Mouse (Mus musculus): ENCODE data around the gene Sec16a.
"Not testable (repeated sequence)": the region's sequence is repeated elsewhere in the genome, so short reads cannot be mapped to it uniquely, and the experiment has no call there.

Gene Sec16a

DNA sequence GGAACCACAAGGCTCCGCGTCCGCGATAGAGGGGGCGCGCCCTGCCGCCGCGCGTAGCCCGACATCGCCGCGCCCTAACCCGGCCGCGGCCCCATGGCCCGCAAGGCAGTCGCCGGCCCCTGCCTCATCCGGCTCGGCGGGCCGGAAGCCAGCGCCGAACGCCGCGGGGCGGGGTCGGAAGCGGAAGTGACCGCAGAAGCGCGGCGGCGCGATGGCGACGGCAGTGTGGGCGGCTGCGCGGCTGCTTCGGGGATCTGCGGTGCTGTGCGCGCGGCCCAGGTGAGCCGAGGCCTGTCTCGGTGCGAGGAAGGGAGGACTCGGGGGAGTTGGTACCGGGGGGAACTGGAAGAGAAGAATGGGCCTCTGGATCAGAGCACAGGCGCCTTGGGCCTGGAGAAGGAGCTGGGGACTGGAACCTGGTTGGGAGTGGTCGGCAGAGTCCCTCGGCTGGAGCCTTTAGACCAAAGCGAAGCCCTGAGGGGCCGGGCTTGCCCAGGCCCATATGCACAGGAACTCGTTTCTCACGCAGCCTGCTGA, 55.8 kb downstream of the Sec16a start, which contains the start of the genes Entr1 and Pmpca:
Entr1 (minus strand) TSS at position 163 of the 537 bp plus-strand sequence.
Pmpca (plus strand) TSS at position 186 of the 537 bp plus-strand sequence.
- DNase-seq (ENCODE audit: low read depth, low spot score), result peak; percentile 69

DNA sequence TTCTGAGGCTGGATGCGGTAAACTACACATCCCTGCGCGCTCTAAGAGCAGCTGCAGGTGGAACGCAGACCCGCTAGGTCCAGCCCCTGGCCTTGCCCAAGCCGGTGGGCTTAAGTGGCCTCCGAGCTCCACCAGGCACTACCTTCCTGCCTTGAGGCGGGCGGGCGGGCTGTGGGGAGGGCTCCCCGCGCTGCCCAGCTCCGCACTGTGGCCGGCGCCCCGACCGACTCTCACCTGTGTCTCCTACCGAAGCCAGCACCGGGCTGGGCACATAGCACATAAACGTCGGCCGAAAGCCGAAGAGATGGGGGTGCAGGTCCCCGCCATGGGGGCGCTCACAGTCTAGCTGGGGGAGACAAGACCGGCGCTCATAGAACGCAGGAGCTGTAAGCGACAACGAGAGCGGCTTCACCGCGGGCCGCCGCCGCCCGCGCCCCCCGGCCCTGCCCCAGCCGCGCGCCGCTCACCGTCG, 56.3 kb downstream of the Sec16a start:
- no peak for DNase-seq (ENCODE audit: low read depth, low spot score)

DNA sequence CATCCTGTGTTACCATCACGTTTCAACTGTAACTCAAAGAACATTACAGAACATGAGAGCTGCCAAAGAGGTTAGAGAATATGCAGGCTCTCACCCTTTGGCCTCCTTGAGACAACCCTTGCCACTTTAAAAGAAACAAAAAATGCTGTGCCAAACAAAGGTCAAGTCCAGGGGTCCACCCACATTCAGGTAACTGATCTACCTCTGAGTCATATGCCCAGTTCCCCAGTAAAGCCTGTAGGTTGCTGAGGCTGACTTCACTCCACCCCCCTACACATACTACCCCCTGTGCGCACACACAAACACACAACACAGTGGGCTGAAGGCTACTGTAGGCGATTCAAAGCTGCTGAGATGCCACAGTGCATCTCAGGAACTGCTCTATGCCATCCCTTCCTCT, 57.3 kb downstream of the Sec16a start:
- DNase-seq (ENCODE audit: low read depth, low spot score), result no peak

DNA sequence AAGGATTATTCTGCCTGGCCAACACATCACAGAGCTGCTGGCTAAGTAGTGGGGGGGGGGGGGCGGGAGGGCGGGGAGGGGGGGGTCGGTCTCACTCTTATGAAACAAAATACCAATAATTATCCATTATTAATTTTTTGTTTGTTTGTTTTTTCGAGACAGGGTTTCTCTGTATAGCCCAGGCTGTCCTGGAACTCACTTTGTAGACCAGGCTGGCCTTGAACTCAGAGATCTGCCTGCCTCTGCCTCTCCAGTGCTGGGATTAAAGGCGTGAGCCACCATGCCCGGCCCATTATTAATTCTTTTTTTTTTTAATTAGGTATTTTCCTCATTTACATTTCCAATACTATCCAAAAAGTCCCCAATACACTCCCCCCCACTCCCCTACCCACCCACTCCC, 64.1 kb downstream of the Sec16a start:
- DNase-seq (ENCODE audit: low read depth, low spot score), result not testable (repeated sequence)

DNA sequence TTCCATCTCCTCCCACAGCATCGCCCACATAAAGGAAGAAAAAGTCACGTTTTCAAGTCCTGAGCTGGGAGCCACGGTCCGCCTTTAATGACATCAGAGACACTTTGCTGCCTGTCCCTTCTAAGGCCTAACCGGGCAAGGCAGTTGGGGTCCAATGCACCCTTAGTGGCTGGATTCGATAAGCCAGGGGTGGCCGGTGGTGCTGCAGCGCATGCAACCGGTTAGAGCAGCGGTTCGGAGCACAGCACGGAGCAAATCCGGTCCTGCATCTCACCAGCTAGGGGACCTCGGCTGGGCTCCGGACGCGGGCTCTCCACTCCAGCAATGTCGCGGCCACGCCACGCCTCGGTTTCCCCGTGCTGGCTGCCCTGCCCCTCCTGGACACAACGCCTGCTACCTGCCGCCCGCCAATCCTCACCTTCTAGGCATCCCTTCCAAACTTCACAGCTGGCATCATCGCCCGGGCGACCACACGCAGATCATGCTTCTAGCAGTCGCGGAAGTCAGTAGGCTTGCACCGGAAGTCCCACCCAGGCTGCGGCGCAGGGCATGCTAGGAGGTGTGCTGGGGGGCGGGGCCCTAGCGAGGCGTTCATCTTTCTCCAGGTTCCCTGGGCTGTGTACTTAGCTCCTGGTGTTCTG, 64.8 kb downstream of the Sec16a start, which contains the start of gene Snapc4:
Snapc4 (minus strand) TSS at position 523 of the 641 bp plus-strand sequence.
- DNase-seq (ENCODE audit: low read depth, low spot score), result peak; percentile 75

DNA sequence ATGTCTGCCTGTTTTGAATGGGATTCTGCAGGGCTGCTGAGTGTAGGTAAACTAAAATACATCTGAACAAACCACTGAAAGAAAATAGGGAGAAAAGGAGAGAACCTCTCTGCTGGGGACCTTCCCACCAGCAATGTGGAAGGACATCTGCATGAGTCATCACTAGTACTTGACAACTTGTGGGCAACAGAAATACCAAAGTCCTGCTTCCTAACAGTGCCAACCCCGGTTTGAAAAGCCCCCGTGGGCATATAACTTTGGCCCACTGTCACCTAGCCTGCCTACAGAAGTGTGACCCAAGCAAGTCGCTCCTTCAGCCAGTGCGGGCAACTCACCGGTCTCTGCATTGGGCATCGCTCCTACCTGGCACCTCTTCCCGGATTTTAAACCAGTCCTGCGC, 72.6 kb downstream of the Sec16a start:
- no peak for DNase-seq (ENCODE audit: low read depth, low spot score)

DNA sequence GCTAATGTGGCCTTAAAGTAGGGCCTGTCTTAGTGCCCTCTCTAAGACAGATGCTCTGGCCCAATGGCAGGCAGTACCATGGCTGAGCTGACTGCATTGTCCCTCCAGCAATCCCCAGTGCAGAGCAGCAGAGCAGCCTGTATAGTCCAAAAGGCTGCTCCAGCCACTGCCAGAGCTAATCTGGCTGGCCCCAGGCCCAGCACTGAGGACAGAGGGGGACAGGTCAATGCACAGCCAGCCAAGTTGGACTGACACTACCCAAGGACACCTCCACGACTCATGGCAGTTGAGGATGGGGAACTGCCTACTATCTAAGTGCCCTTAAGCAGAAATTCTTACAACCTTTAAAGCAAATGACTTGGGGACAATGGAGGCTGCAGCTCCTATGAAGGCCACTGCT, 76.4 kb downstream of the Sec16a start:
- DNase-seq (ENCODE audit: low read depth, low spot score), result no peak

DNA sequence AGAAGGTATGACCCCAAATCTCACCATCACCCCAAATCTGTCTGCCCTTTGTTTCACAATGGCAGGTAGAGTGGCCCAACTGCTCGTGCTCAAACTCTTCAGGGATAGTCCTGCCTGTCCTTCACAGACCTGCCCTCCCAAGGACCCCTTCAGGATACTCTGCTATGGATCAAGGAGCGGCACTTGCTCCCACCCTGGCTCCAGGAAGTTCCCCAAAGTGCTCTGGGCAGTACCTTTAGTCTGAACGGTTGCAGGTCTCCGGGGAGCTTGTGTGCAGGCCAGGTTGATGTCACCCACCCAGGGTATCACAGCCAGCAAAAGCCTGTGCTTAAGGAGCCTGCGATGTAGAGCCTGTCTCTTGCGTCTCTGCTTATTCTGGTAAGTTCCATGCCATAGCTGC, 77.1 kb downstream of the Sec16a start:
- no peak for DNase-seq (ENCODE audit: low read depth, low spot score)

DNA sequence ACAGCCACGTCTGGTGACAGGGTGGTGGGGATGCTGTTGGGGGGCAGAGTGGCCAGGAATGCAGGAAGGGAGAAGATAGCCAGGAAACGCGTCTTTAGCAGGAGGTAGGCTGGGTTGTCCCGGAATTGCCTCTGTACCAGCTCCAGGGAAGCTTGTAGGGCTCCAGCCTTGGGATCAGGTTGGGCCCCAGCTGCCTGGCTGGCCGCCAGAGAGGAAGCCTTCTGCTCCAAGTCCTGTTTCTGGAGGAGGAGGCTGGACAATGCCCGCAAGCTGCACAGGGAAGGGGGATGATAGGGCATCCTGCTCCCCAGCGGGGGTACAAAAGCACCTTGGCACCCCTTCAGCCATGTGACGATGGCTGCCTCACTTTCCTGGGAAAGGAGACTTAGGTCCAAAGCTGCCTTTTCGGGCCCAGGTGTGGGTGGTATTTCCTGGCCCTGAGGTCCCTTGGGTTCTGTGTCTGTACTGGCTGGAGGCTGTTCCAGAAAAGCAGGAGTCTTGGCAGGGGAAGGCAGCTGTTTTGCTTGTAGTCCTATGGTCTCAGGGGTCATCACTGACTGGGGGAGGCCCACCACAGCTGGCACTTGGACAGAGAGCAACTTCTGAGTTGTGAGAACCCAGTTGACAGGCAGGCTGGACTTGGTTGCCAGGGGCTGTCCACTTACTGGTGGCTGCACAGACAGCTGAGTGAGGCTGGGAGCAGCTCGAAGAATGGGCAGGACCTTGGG, 80.1 kb downstream of the Sec16a start:
- DNase-seq (ENCODE audit: low read depth, low spot score), result no peak

DNA sequence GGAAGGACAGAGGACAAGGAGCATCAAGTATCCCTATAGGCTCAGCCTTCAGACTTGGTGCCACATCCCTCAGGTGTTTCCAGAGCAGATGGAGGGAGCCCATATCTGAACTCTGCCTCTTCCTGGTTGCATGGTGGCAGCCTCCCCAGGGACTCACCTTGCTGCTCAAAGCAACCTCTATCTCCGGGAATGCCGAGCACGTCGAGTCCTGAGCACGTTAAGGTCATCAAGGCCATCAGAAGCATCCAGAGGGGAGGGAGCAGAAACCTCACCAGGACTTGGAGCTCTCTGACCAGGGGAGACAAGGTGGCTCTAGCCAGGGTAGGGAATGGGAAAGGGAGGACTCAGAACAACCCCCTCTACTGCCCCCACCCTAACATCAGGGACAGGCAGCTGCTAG, 81.5 kb downstream of the Sec16a start:
- no peak for DNase-seq (ENCODE audit: low read depth, low spot score)

DNA sequence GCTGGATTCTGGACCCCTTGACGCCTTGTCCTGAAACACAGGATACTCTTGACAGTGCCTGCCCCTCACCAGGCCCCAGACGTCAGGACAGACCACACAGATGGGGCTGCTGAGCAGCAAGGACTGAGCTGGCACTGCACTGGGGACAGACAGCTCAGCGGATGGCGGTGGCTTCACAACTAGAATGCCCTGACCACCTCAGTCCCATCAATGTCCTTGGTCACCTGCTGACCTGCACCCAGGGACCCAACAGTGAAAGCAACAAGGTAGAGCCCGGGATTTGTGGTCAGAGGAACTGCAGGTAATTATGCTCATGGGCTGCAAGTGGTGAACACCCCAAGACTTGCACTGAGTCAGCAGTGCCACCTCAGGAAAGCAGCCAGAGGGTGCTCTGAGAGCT, 82.0 kb downstream of the Sec16a start:
- no peak for DNase-seq (ENCODE audit: low read depth, low spot score)

DNA sequence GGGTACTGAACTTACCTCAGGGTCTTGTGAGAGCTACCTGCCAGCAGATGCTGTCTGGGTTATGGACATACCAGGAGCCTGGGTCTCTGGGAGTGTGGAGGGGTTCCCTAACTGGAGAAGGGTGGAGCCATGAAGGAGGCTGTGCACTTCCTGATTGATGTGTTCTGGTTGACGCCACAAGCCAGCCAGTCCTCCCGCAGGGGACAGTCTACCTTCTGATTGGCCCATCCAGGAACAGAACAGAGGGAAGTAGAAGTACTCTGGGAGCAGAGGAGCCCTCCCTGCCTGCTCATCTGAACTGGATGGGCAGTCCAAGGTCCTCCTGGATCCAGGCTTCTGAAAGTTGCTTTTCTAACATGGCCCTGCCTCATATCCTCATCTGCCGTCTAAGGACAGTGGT, 84.2 kb downstream of the Sec16a start, which contains the start of gene Card9:
Card9 (minus strand) TSS at position 147 of the 400 bp plus-strand sequence.
- no peak for DNase-seq (ENCODE audit: low read depth, low spot score)

DNA sequence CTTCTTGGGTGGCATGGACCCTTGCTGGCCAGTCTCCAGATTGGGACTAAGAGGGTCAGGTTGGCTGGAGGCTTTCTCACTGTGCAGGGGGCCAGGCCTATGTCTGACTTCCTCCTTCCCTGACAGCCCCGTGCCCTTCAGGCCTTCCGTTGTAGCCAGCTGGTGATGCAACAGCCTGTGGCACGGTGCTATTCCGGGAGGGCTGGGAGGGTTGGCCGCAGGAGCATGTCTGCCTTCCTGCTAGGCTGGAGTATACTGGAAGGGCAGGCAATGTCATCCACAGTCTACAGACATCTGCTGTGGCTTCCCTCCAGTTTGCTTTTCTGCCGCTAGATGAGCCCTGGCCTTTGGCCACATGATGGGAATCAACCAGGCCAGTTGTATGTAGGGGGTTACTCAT, 85.0 kb downstream of the Sec16a start:
- DNase-seq (ENCODE audit: low read depth, low spot score), result no peak

Measured in embryo, embryonic 11.5 days (tissue).